Mouse (Mus musculus): ENCODE results near the gene Ppargc1a.

DNA sequence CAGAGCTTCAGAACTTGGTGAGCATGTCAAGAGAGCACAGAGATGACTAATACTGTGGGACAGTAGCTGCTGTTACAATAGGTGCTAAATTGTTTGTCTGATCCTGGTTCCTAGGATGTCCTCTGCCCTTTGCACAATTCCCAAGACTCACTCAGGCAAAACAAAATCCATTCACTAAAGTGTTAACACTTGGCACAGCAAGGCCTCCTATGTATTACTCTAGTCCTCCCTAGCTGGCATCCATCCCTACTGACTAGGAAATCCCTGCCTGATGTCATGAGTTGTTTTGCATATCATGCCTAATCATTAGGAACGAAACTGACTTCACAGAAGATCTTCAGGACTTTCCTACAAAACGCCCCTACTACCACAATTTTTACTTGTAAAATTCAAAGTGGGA lies 88.1 kb downstream of the Ppargc1a start:
- TF ChIP-seq CTCF (IDR thresholded peaks at IDR 0.05; ENCODE audit: borderline replicate concordance, control insufficient read depth, extremely low read depth, insufficient read depth, low read length, poor library complexity): no peak
- TF ChIP-seq POLR2A (IDR thresholded peaks at IDR 0.05; ENCODE audit: control insufficient read depth, extremely low read depth, insufficient read depth, low read length, poor library complexity): no peak

All from thymus, adult 2 months (tissue).